Mouse (Mus musculus) liver, adult 2 months (tissue): ENCODE results near the gene Aasdh. TPM values are rescaled to one million over a fixed set of nuclear protein-coding genes. Genes with fewer than 3 reads are reported as not detected.
A peak's percentile ranks its signal among the peaks of the same experiment; 100 is the strongest.

Experiments
- DNase-seq: peaks from one replicate; pipeline ENCODE4 v3.0.0-alpha.2; 2011; ENCODE audit warnings: low read depth, low spot score; ENCODE audit errors: extremely low read depth
- H3K27ac ChIP-seq: fragments of 200-500 bp; replicated peaks from 2 replicates; pipeline ENCODE4 v1.5.1; 2012; ENCODE audit warnings: low read depth, mild to moderate bottlenecking, control low read depth, inconsistent platforms, low read length; ENCODE audit not compliant: insufficient read depth
- H3K27me3 ChIP-seq: fragments of 200-500 bp; 2 replicates; pipeline ENCODE4 v1.6.1; 2012; ENCODE audit warnings: mild to moderate bottlenecking, moderate library complexity, low read length, inconsistent platforms; ENCODE audit not compliant: control insufficient read depth, insufficient read depth
- H3K36me3 ChIP-seq: fragments of 200-500 bp; 2 replicates; pipeline ENCODE4 v1.6.1; 2012; ENCODE audit warnings: low read length, inconsistent platforms; ENCODE audit not compliant: control insufficient read depth, insufficient read depth
- H3K4me1 ChIP-seq: fragments of 200-500 bp; 2 replicates; pipeline ENCODE4 v1.6.1; 2011; ENCODE audit warnings: low read length; ENCODE audit not compliant: control insufficient read depth, insufficient read depth
- H3K4me3 ChIP-seq: fragments of 200-500 bp; 2 replicates; pipeline ENCODE4 v1.5.1; 2011; ENCODE audit warnings: low read depth, mild to moderate bottlenecking, control low read depth, low read length, moderate library complexity; ENCODE audit not compliant: insufficient read depth
- H3K79me2 ChIP-seq: fragments of 200-500 bp; 2 replicates; pipeline ENCODE4 v1.6.1; 2012; ENCODE audit warnings: inconsistent platforms, mild to moderate bottlenecking, low read length, moderate library complexity; ENCODE audit not compliant: control insufficient read depth, insufficient read depth
- H3K9ac ChIP-seq: fragments of 200-500 bp; 2 replicates; pipeline ENCODE4 v1.6.1; 2012; ENCODE audit warnings: low read depth, mild to moderate bottlenecking, control low read depth, inconsistent platforms, low read length
- CTCF ChIP-seq: fragments of 200-500 bp; IDR thresholded peaks from 2 replicates; pipeline ENCODE4 v1.5.1; 2011; ENCODE audit warnings: low read depth, low read length, control low read depth
- POLR2A ChIP-seq: fragments of 200-500 bp; IDR thresholded peaks from 2 replicates; pipeline ENCODE4 v1.6.1; 2011; ENCODE audit warnings: low read length, control low read depth; ENCODE audit not compliant: insufficient read depth; ENCODE audit errors: extremely low read depth
- WGBS: fragments of 180-500 bp; shearing (Covaris S2); methylation state at CpG from one replicate; pipeline ENCODE4 v1.1.7; 2018; 5-methylcytosine and 5-hydroxymethylcytosine counted together
- polyA plus RNA-seq: library from polyadenylated mRNA; depleted of rRNA; stranded (reverse); fragments of >200 nt; gene quantifications from 2 replicates; pipeline ENCODE4 v1.2.3, GENCODE M21; 2012
- total RNA-seq: library from RNA; depleted of rRNA; stranded (reverse); fragments of >200 nt; gene quantifications from 2 replicates; pipeline ENCODE4 v1.2.3, GENCODE M21; 2014

Aasdh gene
- total and polyA plus RNA-seq, 2 experiments: 9.7 to 14.3 TPM

GRCm38 (mm10) chr5:76857103-76858015, 48.0 kb downstream of the Aasdh start:
- H3K4me1 ChIP-seq: no peaks in the 10 kb centered on the region
- H3K9ac ChIP-seq: no peak overlapping the region
- DNase-seq: no peak
- H3K4me3 ChIP-seq: no peak overlapping the region
- no peaks in the 10 kb centered on the region for H3K36me3 ChIP-seq
- no peaks in the 10 kb centered on the region for H3K79me2 ChIP-seq
- 4% methylated on average over 62 of the region's 62 CpGs for WGBS
- H3K27me3 ChIP-seq: peaks cover 10% of the 10 kb centered on the region
- H3K27ac ChIP-seq: no peak overlapping the region
- no peak for TF ChIP-seq CTCF
- TF ChIP-seq POLR2A: no peak

- H3K27ac ChIP-seq: no peak overlapping the region
- no peaks in the 10 kb centered on the region for H3K79me2 ChIP-seq
- H3K9ac ChIP-seq: no peak overlapping the region
- no peak for TF ChIP-seq CTCF
- no peak for TF ChIP-seq POLR2A
- DNase-seq: no peak
- no peaks in the 10 kb centered on the region for H3K36me3 ChIP-seq
- WGBS: 17% methylated on average over 25 of the region's 25 CpGs
- no peaks in the 10 kb centered on the region for H3K4me1 ChIP-seq
- no peak overlapping the region for H3K4me3 ChIP-seq
- peaks cover 10% of the 10 kb centered on the region for H3K27me3 ChIP-seq
These were observed 49.3 kb downstream of the Aasdh start for GRCm38 (mm10) chr5:76855829-76856600.

- peak; percentile 39 for DNase-seq
- Histone ChIP-seq H3K4me3 (no peak overlapping the region), H3K27ac (no peak overlapping the region), H3K4me1 (no peaks in the 10 kb centered on the region), H3K9ac (no peak overlapping the region), H3K27me3 (peaks cover 10% of the 10 kb centered on the region), H3K36me3 (no peaks in the 10 kb centered on the region), H3K79me2 (no peaks in the 10 kb centered on the region)
- TF ChIP-seq CTCF (peak; percentile 89), POLR2A (no peak)
- WGBS: 10% methylated on average over 10 of the region's 10 CpGs
These were observed 51.8 kb downstream of the Aasdh start for GRCm38 (mm10) chr5:76853549-76853948.

- no peak for DNase-seq
- no peaks in the 10 kb centered on the region for H3K36me3 ChIP-seq
- H3K27me3 ChIP-seq: no peaks in the 10 kb centered on the region
- 54% methylated on average over 4 of the region's 4 CpGs for WGBS
- H3K27ac ChIP-seq: no peak overlapping the region
- no peak overlapping the region for H3K9ac ChIP-seq
- no peaks in the 10 kb centered on the region for H3K4me1 ChIP-seq
- H3K79me2 ChIP-seq: no peaks in the 10 kb centered on the region
- H3K4me3 ChIP-seq: no peak overlapping the region
- TF ChIP-seq CTCF (no peak), POLR2A (no peak)
These were observed 54.0 kb downstream of the Aasdh start for GRCm38 (mm10) chr5:76851316-76851715.

- H3K79me2 ChIP-seq: no peaks in the 10 kb centered on the region
- H3K36me3 ChIP-seq: no peaks in the 10 kb centered on the region
- H3K4me3 ChIP-seq: no peak overlapping the region
- no peaks in the 10 kb centered on the region for H3K4me1 ChIP-seq
- 82% methylated on average over 6 of the region's 6 CpGs for WGBS
- no peak overlapping the region for H3K27ac ChIP-seq
- no peak overlapping the region for H3K9ac ChIP-seq
- H3K27me3 ChIP-seq: no peaks in the 10 kb centered on the region
- TF ChIP-seq CTCF (no peak), POLR2A (no peak)
- no peak for DNase-seq
These were observed 58.2 kb downstream of the Aasdh start for GRCm38 (mm10) chr5:76847106-76847505.
